Mouse (Mus musculus) WW6 (cell line): ENCODE data around the gene Lmnb2.
A peak's percentile ranks its signal among the peaks of the same experiment; 100 is the strongest.

ENCODE experiments used
- DNase-seq: peaks from one replicate; pipeline ENCODE4 v3.0.0-alpha.2; 2013; ENCODE audit warnings: low read depth, low spot score

Lmnb2 gene

DNA sequence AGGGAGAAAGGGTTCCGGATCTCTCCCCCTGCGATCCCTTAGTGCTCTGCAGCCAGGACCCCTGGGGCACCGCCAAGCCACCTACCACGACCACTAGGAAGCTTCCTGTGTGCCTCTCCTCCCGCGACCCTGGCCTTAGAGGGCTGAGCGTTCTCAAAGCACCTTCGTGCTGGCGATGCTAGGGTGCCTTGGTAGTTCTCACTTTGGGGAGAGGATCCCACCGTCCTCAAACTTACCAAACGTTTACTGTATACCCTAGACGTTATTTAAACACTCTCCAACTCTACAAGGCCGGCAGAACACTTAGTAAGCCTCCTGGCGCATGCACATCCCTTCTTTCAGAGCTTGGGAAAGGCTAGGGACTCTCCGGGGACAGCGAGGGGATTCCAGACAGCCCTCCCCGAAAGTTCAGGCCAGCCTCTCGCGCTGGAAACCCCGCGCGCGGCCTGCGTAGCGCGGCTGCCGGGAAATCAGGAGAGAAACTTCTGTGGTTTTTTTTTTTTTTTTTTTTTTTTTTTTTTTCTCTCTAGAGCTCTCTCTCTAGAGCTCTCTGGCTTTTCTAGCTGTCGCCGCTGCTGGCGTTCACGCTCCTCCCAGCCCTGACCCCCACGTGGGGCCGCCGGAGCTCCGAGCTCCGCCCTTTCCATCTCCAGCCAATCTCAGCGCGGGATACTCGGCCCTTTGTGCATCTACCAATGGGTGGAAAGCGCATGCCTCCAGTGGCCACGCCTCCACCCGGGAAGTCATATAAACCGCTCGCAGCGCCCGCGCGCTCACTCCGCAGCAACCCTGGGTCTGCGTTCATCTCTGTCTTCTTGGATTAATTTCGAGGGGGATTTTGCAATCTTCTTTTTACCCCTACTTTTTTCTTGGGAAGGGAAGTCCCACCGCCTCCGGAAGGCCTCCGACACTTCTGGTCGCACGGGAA lies 11.5 kb upstream of the Lmnb2 start, which contains the start of gene Gadd45b:
Gene Gadd45b, plus strand, starts transcription at position 775 of the 928 bp plus-strand sequence.
- DNase-seq = peak; percentile 92

DNA sequence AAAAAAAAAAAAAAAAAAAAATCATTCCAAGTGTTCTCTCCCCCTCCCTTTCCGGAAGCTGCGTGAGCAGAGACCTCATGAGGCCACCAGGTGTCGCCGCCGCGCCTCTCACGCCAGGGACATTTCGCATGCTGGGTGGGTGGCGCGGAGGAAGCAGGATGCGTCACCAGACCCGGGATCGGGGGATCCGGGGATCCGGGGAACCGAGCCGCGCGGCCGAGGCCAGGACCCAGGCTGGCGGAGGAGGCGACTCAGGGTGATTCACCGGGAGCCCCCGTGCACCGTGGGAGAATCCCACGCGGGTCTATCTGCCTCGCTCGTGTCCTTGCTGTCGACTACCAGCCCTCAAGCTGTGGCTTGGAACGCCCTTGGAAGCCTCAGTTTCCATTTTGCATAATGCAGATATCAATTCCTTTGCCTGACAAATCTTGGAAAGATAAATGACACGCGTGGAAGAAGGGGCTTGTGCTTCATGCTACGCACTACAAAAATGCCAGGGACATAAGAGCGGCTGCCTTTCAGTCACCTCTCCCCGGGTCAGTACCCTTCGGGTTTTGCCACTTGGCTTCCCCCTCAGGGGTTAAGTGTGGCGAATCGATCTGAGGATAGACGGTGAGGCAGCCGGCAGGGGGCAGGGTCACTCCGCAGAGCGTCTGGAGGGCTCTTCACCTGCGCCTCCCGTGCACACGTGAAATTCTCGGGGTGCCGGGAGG lies 10.7 kb upstream of the Lmnb2 start:
- peak; percentile 78 for DNase-seq

DNA sequence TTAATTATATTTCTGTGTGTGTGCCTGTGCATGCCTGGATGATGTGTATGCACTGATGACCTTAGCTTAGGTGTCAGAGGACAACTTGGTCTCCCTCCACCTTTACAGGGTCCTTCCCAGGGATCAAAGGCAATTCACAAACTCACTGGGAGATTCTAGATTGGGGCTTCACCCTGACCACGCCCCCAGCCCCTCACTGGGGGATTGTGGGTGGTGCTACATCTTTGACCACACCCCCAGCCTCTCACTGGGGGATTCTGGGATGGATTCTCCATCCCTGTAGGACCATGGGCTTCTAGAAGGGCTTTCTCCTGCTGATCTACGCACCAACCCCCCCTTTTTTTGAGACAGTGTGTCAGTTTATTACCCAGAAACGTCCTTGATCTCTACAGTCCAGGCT lies 7.4 kb upstream of the Lmnb2 start:
- DNase-seq = no peak

DNA sequence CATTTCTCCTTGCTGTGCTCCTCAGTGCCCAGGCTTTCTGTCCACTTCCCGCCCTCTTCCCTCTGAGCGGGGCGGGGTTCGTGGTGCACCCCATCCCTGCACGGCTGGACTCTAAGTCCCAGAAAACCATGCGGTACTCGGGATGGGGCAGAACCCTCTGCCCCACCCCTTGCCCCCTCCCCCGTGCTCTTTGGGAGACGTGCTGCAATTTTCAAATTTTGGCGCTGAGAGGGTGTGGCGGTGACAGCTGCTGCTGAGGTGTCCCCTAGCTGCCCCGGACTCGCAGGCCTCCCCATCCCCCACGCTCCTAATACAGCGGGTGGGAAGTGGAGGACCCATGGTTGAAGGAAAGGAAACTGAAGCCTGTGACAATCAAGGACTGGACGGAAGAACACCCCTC lies 3.9 kb upstream of the Lmnb2 start:
- DNase-seq = no peak

DNA sequence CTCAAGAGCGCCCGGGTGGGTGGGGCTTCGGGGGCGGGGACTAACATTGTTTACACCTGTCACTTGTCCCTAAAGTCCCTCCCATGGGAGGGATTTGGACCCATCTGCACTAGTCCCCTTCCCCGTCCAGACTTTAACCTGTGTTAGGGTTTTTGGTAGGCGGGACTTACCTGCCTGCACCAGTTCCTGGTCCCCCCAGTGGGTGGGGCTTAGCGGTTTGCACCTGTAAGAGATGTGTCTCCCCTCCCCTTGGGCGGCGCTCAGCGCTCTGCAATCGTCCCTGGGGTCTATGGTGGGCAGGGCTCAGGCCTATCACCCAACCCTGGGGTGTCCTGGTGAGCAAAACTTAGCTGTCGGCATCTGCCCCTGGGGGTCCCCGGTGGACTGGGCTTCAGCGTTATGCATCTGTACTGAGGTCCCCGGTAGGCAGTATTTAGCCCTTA lies 688 bp downstream of the Lmnb2 start:
- peak; percentile 76 for DNase-seq

DNA sequence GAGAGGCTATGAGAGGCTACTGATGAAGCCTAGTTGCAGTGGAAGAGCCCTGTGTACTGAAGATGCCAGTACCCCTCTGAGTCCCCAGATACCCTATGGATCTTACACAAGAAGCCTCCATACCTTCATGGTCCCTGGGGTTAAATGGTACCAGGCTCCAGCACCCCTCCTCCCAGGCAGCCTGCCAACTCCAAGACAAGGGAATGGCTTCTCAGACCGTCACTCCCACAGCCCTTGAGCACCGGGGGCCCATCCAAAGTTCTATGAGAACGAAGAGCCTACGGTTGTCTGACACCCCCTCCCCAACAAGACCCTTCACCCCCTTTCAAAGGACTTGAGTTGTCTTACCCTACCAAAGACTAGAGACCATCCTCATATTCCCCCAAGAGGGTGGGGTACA lies 2.3 kb downstream of the Lmnb2 start:
- DNase-seq = no peak

DNA sequence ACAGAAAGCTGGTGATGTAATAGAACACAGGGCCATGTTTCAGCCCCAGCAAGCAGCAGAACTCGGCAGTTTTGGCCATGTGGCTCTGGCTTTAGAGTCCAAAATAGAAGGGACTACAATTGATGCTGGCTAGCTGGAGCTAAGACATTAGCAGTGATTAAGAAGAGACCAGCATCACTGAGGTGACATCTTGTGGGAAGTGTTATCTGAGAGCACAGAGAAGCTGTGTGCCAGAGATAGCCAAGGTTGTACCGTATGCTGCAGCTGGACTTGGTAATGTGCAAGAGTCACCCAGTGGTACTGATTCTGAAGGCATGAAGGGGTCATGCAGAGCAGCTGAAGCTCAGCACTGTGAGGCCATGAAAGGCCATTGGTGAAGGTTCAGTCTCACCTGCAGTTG lies 2.8 kb downstream of the Lmnb2 start:
- DNase-seq = no peak

DNA sequence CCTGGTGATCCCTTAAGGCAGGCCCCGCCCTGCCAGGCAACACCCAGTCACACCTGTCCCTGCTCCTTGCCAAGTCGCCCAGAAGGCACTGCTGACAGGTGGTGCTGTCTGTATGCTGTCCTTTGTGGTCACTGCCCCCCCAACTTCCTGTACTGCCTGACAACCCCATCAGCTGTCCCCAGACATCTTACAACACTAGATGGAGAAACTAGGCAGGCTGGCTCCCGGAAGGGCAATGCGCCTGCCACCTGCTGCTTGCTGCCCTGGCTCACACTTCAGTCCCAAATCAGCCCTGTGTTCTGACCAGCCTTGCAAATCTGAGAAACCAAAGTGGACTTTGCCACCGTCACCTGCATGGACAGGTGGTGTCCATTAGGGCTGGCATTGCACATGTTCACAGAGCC lies 3.8 kb downstream of the Lmnb2 start:
- DNase-seq = no peak

DNA sequence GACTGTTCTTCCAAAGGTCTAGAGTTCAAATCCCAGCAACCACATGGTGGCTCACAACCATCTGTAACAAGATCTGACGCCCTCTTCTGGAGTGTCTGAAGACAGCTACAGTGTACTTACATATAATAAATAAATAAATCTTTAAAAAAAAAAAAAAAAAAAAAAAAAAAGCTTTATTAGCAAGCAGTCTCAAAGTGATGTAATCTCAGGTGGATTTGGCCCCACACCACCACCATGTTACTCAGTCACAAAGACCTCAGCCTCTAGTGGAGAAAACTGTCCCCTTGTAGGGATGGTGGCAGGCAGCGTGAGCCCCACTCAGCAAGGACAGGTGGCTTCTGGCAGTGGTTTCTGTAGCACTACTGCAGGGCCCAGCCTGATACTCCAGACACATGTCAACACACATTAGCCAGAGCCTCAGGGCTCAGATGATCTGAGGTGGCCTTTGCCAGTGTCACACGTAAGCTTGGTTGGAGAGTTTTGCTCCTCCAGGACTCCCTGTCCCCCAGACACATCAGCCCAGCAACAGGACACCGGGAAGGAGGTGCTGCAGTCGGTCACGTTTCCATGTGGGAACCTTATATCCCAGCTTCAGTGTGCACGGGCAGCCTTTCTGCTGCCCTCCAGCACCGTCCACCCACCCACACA lies 4.6 kb downstream of the Lmnb2 start:
- DNase-seq = no peak

DNA sequence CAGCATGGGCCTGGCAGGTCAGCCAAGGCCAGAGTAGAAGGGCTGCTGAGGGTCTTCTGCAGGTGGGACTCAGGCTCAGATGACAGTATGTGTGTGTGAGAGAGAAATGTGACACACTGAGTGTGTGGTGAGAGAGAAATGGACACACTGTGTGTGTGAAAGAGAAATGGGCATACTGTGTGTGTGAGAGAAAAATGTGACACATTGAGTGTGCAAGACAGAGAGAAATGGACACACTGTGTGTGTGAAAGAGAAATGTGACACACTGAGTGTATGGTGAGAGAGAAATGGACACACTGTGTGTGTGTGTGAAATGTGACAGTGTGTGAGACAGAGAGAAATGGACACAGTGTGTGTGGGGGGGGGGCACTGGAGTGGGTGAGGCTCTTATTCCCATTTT lies 6.2 kb downstream of the Lmnb2 start:
- DNase-seq = no peak

DNA sequence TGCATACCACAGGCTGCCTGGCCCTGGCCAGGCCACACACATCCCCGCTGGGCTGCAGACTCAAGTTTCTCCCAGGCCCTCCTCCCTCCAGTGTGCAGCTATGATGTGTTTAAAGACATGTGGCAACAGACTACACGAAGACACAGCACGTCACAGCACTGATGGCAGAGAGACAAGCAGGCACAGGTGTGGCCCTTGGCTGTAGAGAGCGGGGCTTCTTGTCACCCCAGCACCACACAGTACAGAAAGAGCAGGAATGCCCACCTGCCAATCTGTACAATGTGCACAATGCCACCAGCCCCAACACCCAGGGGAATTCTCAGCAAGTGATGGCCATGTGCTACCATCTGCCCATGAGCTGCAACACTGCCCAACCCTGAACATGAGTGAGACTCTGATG lies 6.7 kb downstream of the Lmnb2 start:
- no peak for DNase-seq

DNA sequence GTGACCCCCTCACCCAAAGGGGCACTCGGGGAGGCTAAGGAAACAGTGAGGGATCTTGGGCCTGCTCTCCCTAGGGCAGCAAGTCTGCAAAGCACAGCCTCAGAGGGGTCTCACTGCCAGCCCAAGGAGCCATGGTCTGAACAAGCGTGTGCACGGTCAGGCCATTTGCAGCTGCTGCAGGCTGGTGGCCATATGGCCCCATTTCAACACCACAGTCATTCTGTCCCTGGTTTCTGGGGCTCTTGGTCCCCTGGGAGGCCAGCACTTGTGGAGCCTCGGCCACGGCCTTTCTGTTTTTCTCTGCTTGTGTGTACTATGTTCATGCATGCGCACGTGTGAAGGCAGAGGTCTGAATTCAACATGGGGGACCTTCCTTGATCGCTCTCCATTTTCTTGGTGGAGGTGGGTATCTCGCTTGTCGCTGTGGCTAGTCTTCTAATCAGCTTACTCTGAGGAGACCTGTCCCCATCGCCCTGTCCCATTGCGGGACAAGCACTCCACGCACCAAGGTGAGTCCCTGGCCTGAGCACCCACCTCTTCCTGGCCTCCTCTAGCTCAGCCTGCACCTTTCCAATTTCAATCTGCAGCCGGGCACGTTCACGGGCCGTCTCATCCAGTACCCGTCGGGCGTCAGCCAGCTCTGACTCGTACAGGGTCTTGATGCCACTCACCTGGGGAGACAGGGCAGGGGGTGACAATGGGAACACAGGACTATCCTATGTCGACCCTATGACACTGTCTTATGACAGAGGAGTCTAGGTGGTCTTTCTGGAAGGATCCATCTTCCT lies 8.5 kb downstream of the Lmnb2 start:
- no peak for DNase-seq

DNA sequence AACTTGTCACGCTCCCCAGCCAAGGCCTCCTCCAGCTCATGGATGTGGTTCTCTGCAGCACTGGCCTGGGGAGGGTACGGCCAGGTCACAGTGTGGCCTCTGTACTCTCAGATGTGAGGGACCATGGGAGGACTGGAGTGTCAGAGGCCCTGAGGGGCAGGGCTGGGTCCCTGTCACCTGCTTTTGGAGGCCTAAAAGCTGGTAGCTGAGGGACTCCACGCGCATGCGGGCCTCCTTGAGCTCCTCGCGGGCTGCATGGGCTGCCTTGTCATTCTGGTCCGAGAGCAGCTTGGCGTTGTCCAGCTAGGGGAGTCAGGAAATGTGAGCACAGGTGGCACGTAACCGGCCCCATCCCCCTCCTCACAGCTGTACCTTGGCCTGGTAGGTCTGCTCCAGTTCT lies 13.3 kb downstream of the Lmnb2 start:
- DNase-seq = no peak

DNA sequence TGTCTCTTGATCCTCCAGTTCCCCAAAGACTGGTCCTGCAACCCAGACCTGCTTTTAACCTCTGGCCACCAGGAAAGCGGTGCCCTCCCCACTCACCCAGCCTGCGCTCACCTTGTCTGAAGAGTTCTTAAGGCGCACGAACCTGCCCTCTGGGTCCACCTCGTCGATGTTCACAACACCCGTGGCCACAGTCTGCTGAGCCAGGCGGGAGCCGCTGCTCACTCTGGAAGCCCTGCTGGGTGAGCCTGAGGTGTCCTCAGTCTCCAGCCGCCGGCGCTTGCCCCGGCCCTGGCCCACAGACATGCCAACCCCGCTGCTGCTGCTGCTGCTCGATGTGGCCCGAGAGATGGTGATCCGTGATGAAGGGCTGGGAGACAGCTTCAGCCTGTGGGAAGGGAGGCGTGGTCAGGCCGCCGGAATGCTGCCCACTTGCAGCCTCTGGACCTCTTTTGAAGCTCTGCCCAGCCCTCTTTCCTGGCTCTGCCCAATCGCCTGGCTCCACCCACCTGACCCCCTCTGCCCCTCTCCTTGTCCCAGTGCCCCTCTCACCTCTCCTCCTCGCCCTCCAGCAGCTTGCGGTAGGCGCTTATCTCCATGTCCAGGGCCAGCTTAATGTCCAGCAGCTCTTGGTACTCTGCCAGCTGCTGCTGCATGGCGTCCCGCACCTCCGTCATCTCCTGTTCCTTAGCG lies 13.9 kb downstream of the Lmnb2 start:
- DNase-seq = no peak

DNA sequence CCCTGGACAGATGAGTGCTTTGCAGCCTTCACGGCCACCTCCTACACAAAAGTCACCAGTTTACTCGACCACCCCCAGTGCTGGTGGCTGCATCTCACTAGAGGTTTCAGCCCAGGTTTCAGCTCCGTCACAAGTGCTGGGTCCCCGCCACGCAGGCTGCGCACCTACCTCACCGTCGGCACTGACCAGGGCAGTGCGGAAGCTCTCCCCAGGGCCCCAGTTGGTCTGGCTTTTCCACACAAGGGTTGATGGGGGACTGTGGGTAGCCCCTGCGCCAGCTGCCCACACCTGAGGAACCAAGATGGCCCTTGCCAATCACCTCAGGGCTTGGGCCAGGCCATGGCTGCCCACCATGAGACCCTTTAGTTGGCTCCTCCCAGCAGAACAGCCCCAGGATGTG lies 14.8 kb downstream of the Lmnb2 start:
- no peak for DNase-seq

DNA sequence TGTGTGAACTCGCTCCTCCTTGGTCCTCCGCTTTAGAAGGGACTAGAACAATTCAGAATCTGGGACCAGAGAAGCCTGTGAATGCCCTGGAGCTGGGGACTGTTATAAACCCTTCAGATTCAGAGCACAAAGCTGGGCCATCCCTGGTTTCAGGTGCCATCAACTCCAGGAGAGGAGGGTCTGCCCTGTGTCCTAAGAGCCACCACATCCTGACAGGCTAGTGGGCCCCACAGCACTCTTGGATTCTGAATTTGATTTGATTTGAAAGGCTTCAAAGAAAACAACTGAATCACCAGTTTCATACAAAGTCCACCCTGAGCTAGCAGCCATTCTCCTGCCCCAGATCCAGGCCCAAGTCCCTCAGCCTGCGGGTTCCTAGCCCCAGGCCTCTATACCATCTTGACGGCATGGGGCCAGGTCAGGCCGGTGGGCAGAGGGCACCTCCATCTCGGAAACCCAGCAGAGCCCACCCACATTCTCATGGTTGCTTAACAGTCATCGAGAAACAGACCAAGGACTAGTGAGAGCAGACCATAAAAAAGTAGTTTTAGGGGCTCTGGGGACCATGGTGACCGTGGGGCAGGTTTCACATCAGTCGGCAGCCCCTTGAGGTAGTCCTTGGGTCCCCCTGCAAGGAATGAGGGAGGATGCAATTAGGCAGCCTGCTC lies 15.6 kb downstream of the Lmnb2 start:
- DNase-seq = no peak

DNA sequence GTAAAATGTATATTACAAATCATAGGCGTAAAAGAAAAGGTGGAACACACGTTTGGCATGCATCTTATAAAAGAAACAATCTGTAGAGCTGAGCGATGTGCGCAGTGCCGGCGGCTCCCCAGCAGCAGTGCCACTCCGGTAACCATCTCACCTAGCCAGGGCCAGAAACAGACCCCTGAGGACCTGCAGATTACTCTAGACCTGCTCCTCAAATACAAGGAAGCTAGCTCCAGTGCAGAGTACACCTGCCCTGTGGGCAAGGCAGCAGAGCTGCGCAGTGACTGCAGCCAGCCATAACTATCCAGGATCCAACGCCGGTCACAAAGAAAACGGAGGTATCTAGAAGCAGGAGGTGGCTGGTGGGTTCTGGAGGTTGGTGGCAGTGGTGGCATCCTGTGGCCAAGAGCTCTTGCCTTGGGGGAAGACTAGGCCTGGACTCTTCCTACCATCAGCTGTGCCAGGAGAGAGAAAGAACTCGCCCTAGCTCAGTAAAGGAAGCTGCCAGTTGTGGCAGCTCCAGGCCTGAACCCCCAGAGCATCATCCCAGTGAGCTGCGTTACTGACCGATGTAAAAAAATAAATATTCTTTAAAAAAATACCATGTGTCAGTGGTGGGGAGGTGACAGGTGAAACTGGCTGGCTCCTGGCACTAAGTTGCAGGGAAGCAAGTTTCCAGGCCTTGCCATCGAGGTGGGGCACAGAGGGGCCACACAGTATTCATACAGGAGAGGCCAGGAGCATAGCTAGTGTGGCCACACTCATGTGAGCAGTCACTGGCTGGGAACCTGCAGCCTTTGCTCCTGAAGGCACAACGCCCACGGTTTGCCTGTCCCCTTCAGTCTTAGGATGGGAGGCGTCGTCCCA lies 16.4 kb downstream of the Lmnb2 start:
- DNase-seq = no peak

DNA sequence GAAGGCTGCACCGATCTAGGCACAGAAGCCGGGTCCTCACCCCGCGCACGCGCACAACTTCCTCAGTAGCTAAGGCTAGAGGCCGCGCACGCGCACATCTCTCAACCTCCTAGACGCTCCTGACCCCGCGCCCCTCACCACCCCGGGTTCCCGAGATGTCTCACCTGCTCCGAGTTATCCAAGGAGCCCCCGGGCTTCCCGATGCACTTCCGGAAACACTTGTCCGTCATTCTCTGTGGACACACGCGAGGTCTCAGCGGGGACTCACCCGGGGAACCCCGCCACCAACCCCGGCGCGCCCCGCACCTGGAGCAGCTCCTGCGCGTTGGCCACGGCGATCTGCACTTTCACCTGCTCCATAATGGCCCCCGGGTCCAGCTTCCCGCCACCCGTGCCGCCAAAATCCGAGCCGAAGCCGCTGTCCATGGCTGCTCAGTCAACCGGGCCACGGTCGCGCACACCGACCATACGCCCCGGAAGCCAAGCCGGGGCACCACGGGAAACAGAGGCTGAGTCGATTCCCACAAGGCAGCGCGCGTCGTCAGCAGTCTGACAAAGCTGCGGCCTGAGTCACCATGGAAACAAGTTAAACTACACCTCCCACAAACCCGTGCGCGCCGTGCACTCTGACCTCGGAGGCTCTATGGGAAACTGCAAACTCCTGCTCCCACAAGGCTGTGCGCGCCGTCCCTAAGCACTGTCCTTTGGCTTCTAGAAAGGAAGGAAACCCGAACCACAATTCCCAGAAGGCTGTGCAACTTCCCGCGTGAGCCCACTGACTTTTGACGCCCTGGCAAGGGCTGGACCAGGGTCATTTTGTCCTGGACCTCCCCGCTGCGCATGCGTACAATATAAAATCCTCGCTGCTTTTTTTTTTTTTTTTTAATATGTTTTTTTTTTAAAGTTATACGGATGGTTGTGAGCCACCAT lies 17.5 kb downstream of the Lmnb2 start, which contains the start of gene Timm13:
Gene Timm13, minus strand, starts transcription at position 652 of the 930 bp plus-strand sequence.
- peak; percentile 98 for DNase-seq
